ENCODE assay signal across 8 mouse cellular contexts in the genomic region with DNA sequence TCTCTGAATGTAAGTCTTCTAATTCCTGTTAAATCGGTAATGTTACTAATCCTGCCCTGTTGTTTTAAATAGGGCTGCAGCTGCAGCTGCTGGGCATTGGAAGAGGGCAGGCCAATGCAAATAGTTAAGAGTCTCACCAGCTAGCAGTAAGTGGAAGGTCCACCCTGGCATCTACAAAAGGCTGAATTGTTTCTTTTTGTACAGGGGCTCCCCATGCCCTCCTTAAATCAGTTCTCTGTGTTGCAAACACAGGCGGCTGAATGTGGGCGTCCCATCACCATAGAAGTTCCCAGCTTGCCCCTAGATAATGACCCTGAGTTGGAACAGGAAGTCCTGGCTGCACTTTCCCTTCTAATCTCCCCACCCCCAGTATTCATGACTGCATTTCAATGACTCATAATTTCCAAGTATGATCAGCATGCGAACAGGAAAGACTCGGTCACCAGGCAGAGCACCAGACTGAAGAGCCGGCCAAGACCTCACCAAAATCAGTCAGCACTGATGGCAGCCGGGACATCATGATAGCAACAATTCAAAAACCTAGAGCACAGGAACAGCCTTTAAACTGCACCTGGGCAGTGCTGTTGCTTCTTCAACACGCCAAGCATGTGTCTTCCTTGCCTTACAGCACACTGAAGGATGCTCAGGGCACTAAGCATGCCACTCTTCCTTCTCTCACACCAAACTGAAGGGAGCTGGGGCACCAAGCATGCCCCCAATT.
DNase-seq lines count a peak whose midpoint lies in the region; ATAC-seq and TF ChIP-seq lines count a peak whose summit lies in the region.

No protein-coding gene starts in this region.

- H3K36me3 ChIP-seq in forebrain, embryonic 15.5 days: no peaks in the 10 kb centered on the region
- no peaks in the 10 kb centered on the region for H3K36me3 ChIP-seq in intestine, embryonic 15.5 days
- H3K36me3 ChIP-seq in lung, postnatal 0 days (ENCODE audit: insufficient read depth, low read length): no peaks in the 10 kb centered on the region

- no peak overlapping the region for H3K27ac ChIP-seq in forebrain, embryonic 15.5 days (replicated peaks)
- H3K27ac ChIP-seq in intestine, embryonic 15.5 days: no peak overlapping the region
- no peak overlapping the region for H3K27ac ChIP-seq in lung, postnatal 0 days (ENCODE audit: low read length)

- no peak overlapping the region for H3K4me2 ChIP-seq in forebrain, embryonic 15.5 days (replicated peaks)
- no peak overlapping the region for H3K4me2 ChIP-seq in intestine, embryonic 15.5 days (replicated peaks)
- no peak overlapping the region for H3K4me2 ChIP-seq in lung, postnatal 0 days (replicated peaks; ENCODE audit: low read depth, low read length)

- no peaks in the 10 kb centered on the region for H3K4me1 ChIP-seq in forebrain, embryonic 15.5 days
- 0 out of 2 replicates have a peak, but pooled peaks cover 3% of the 10 kb centered on the region for H3K4me1 ChIP-seq in intestine, embryonic 15.5 days (replicated peaks)
- H3K4me1 ChIP-seq in lung, postnatal 0 days (ENCODE audit: insufficient read depth, low read depth, low read length): 0 out of 2 replicates have a peak, but pooled peaks cover 3% of the 10 kb centered on the region

- H3K4me3 ChIP-seq in forebrain, embryonic 15.5 days: no peak overlapping the region
- no peak overlapping the region for H3K4me3 ChIP-seq in intestine, embryonic 15.5 days (replicated peaks)
- H3K4me3 ChIP-seq in lung, postnatal 0 days (ENCODE audit: low read depth, low read length): no peak overlapping the region

- peak; percentile 90 for TF ChIP-seq EP300 in lung, postnatal 0 days (IDR thresholded peaks at IDR 0.05)

- POLR2A ChIA-PET in Patski (lab: Charles Lee): interaction anchor here (1.0 to 1.6 kb wide), 3 partner anchors 11 to 12 kb away, joined by 3 to 5 read pairs (median 3); no protein-coding TSS in a partner anchor

- in situ Hi-C loops in Patski (cut with MboI; ENCODE audit: low pct_unique_long_range_greater_than_20kb): no loop called here

- H3K9ac ChIP-seq in forebrain, embryonic 15.5 days (replicated peaks): no peak overlapping the region
- no peak overlapping the region for H3K9ac ChIP-seq in intestine, embryonic 15.5 days
- no peak overlapping the region for H3K9ac ChIP-seq in lung, postnatal 0 days (replicated peaks; ENCODE audit: low read depth)

- WGBS in forebrain, embryonic 15.5 days: 39% methylated on average over 8 of the region's 8 CpGs
- 59% methylated on average over 8 of the region's 8 CpGs for WGBS in intestine, embryonic 15.5 days
- WGBS in lung, postnatal 0 days: 29% methylated on average over 8 of the region's 8 CpGs

- CTCF ChIA-PET in Patski (lab: Charles Lee): interaction anchor here (0.8 to 2.7 kb wide), 5 partner anchors 10 to 121 kb away, joined by 3 to 10 read pairs (median 4); no protein-coding TSS in a partner anchor

- peak; percentile 85 for ATAC-seq in Patski
- peak; percentile 71 for ATAC-seq in forebrain, embryonic 15.5 days (replicated peaks)
- peak; percentile 79 for ATAC-seq in intestine, embryonic 15.5 days
- ATAC-seq in lung, postnatal 0 days: peak; percentile 87

- peak; percentile 47 for DNase-seq in A20 (ENCODE audit: low read depth, low spot score)
- no peak for DNase-seq in Patski (ENCODE audit: low read depth, low spot score)
- DNase-seq in lung, postnatal 0 days (ENCODE audit: low spot score): peak; percentile 89
- peak; percentile 65 for DNase-seq in urinary bladder, postnatal 14 days (ENCODE audit: low spot score)
- no peak for DNase-seq in cerebellum, adult 8-10 months
- no peak for DNase-seq in right cerebral cortex, adult 2 months (ENCODE audit: low spot score in 2 of 2)

- no peaks in the 10 kb centered on the region for H3K9me3 ChIP-seq in forebrain, embryonic 15.5 days
- H3K9me3 ChIP-seq in intestine, embryonic 15.5 days: no peaks in the 10 kb centered on the region
- no peaks in the 10 kb centered on the region for H3K9me3 ChIP-seq in lung, postnatal 0 days (ENCODE audit: low read length)

- TF ChIP-seq CTCF in Patski (IDR thresholded peaks at IDR 0.05): no peak
- TF ChIP-seq CTCF in lung, postnatal 0 days (IDR thresholded peaks at IDR 0.05): no peak

- H3K27me3 ChIP-seq in Patski: no peaks in the 10 kb centered on the region
- no peaks in the 10 kb centered on the region for H3K27me3 ChIP-seq in forebrain, embryonic 15.5 days
- H3K27me3 ChIP-seq in intestine, embryonic 15.5 days (replicated peaks): no peaks in the 10 kb centered on the region
- no peaks in the 10 kb centered on the region for H3K27me3 ChIP-seq in lung, postnatal 0 days (replicated peaks; ENCODE audit: insufficient read depth, low read length)

Comparison
In these comparisons a context has a peak if more than half of its experiments do, and no peak if none do; other contexts are left out.
1. DNase-seq: peak in A20 (single experiment), lung, postnatal 0 days (single experiment) and urinary bladder, postnatal 14 days (single experiment); none in Patski (single experiment), cerebellum, adult 8-10 months (single experiment) and right cerebral cortex, adult 2 months (0 of 2).
2. Peak in every context shown above with its lines, with median percentiles within 50 percentile points of each other: ATAC-seq.